ENCODE assay signal across 12 mouse cellular contexts in the genomic region with DNA sequence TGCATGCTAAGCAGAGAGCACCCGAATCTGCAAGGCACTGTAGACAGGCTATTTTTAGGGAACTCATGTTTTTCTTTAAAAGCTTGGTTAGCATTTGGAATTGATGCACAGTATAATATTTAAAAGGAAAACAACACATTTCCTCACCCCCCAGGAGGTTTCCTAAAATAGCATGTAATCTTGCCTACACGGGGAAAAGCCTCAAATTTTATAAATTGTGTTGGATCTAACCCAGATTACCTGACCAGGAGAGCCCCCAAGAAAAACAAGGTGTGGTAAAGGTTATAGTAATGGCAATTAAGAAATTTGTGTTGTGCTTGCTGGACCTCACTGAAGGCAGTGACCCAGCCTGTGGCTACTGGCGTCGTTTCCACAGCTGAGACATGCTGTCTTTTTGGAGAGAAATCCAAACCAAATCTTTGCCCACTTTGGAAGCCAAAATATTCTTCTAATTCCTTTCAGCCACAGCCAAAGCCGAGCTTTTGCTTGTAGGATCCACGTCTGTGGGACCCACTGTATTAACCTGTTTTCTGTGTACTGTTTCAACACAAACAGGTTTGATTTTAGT.
DNase-seq lines count a peak whose midpoint lies in the region; ATAC-seq and TF ChIP-seq lines count a peak whose summit lies in the region.
"Had no signal": no experiment of that assay in that cellular context is flagged by ENCODE, and none has a peak within 500 bp of the region (broad histone marks: within the 10 kb centered on the region; RNA-seq: fewer than 3 reads in every experiment).

No protein-coding gene starts in this region.

- DNase-seq in forebrain, postnatal 0 days, result peak; percentile 32
- no peak for DNase-seq in forebrain, embryonic 14.5 days (ENCODE audit: low spot score)
- DNase-seq in kidney, postnatal 4 days, result no peak
- DNase-seq in brain, adult 2 months (ENCODE audit: low read depth, low spot score), result peak; percentile 8
- DNase-seq in gastrocnemius, postnatal 25 days, result peak; percentile 20
- no peak for DNase-seq in left cerebral cortex, adult 2 months (ENCODE audit: extremely low spot score in 1 of 2, low spot score in 2 of 2)
- DNase-seq: B cell, adult 2 months; kidney, adult 9 months; lung, postnatal 14 days; retina, postnatal 1 day had no signal

- H3K9me3 ChIP-seq in forebrain, postnatal 0 days (ENCODE audit: low read length), result no peaks in the 10 kb centered on the region
- H3K9me3 ChIP-seq in forebrain, embryonic 14.5 days (replicated peaks; ENCODE audit: control insufficient read depth, low read length), result no peaks in the 10 kb centered on the region
- no peaks in the 10 kb centered on the region for H3K9me3 ChIP-seq in kidney, embryonic 16.5 days (ENCODE audit: low read length)
- H3K9me3 ChIP-seq: midbrain, embryonic 10.5 days had no signal

- H3K4me2 ChIP-seq in forebrain, postnatal 0 days (ENCODE audit: low read depth), result no peak overlapping the region
- no peak overlapping the region for H3K4me2 ChIP-seq in forebrain, embryonic 14.5 days (ENCODE audit: low read length)
- no peak overlapping the region for H3K4me2 ChIP-seq in kidney, embryonic 16.5 days (replicated peaks; ENCODE audit: low read depth, low read length)

- H3K27ac ChIP-seq in forebrain, postnatal 0 days (ENCODE audit: low read depth, low read length), result no peak overlapping the region
- no peak overlapping the region for H3K27ac ChIP-seq in forebrain, embryonic 14.5 days (ENCODE audit: low read depth, low read length)
- 0 out of 2 replicates have a peak overlapping the region, but pooled peaks have one; percentile 24 for H3K27ac ChIP-seq in kidney, embryonic 16.5 days (ENCODE audit: low read length)
- H3K27ac ChIP-seq in left cerebral cortex, adult 2 months, result no peak overlapping the region
- H3K27ac ChIP-seq: midbrain, embryonic 10.5 days had no signal

- H3K4me3 ChIP-seq in forebrain, postnatal 0 days (ENCODE audit: low read depth, low read length), result no peak overlapping the region
- no peak overlapping the region for H3K4me3 ChIP-seq in forebrain, embryonic 14.5 days (ENCODE audit: low read depth, low read length)
- no peak overlapping the region for H3K4me3 ChIP-seq in kidney, embryonic 16.5 days (ENCODE audit: low read length)
- no peak overlapping the region for H3K4me3 ChIP-seq in left cerebral cortex, adult 2 months
- H3K4me3 ChIP-seq: midbrain, embryonic 10.5 days had no signal

- no peaks in the 10 kb centered on the region for H3K27me3 ChIP-seq in forebrain, postnatal 0 days (ENCODE audit: insufficient read depth, low read length)
- H3K27me3 ChIP-seq in forebrain, embryonic 14.5 days (replicated peaks; ENCODE audit: control insufficient read depth, insufficient read depth, low read length), result no peaks in the 10 kb centered on the region
- no peaks in the 10 kb centered on the region for H3K27me3 ChIP-seq in kidney, embryonic 16.5 days (ENCODE audit: insufficient read depth, low read length)

- no peaks in the 10 kb centered on the region for H3K36me3 ChIP-seq in forebrain, postnatal 0 days (ENCODE audit: insufficient read depth)
- H3K36me3 ChIP-seq in forebrain, embryonic 14.5 days (ENCODE audit: control insufficient read depth, insufficient read depth, low read length), result no peaks in the 10 kb centered on the region
- no peaks in the 10 kb centered on the region for H3K36me3 ChIP-seq in kidney, embryonic 16.5 days (ENCODE audit: insufficient read depth, low read length)
- H3K36me3 ChIP-seq: midbrain, embryonic 10.5 days had no signal

- H3K4me1 ChIP-seq in forebrain, postnatal 0 days (ENCODE audit: insufficient read depth), result 0 out of 2 replicates have a peak, but pooled peaks cover 4% of the 10 kb centered on the region
- no peaks in the 10 kb centered on the region for H3K4me1 ChIP-seq in forebrain, embryonic 14.5 days (ENCODE audit: control insufficient read depth, insufficient read depth, low read length)
- H3K4me1 ChIP-seq in kidney, embryonic 16.5 days (ENCODE audit: insufficient read depth, low read length), result peaks cover 10% of the 10 kb centered on the region

- ATAC-seq in forebrain, postnatal 0 days, result no peak
- no peak for ATAC-seq in forebrain, embryonic 14.5 days
- ATAC-seq in kidney, embryonic 16.5 days (ENCODE audit: low FRiP score, low TSS enrichment), result no peak

- 66% methylated on average over 6 of the region's 6 CpGs for WGBS in forebrain, postnatal 0 days
- 87% methylated on average over 6 of the region's 6 CpGs for WGBS in forebrain, embryonic 14.5 days
- WGBS in kidney, embryonic 16.5 days, result 54% methylated on average over 6 of the region's 6 CpGs

- intact Hi-C loops in left cerebral cortex, adult 2 months (cut with DNase I), result no loop called here

- no peak overlapping the region for H3K9ac ChIP-seq in forebrain, postnatal 0 days
- no peak overlapping the region for H3K9ac ChIP-seq in forebrain, embryonic 14.5 days (ENCODE audit: low read length)
- no peak overlapping the region for H3K9ac ChIP-seq in kidney, embryonic 16.5 days (replicated peaks; ENCODE audit: low read length)

- no peak for TF ChIP-seq CTCF in forebrain, postnatal 0 days (IDR thresholded peaks at IDR 0.05; ENCODE audit: low read depth)
- TF ChIP-seq CTCF in left cerebral cortex, adult 2 months (IDR thresholded peaks at IDR 0.05), result no peak

Comparison
In these comparisons a context has a peak if more than half of its experiments do, and no peak if none do; other contexts are left out.
1. DNase-seq: peak in forebrain, postnatal 0 days (single experiment), brain, adult 2 months (single experiment) and gastrocnemius, postnatal 25 days (single experiment); none in forebrain, embryonic 14.5 days (single experiment), kidney, postnatal 4 days (0 of 2) and left cerebral cortex, adult 2 months (0 of 2).